Mouse (Mus musculus) C2C12 (cell line): ENCODE measurements at regions not wholly inside any gene's neighbourhood (a gene's known extent, or its start where the extent isn't known, plus 50 kb on each side); places are given as distances from the start of the nearest gene placed in this dataset.

Source experiments
- H3K27me3 ChIP-seq: one replicate; pipeline ENCODE4 v1.6.1; 2011; ENCODE audit not compliant: control insufficient read depth, insufficient read depth, insufficient read length
- H3K36me3 ChIP-seq: one replicate; pipeline ENCODE4 v1.6.1; 2011; ENCODE audit not compliant: control insufficient read depth, insufficient read depth
- H3K4me3 ChIP-seq: one replicate; pipeline ENCODE4 v1.5.1; 2011; ENCODE audit warnings: mild to moderate bottlenecking, control low read depth; ENCODE audit not compliant: poor library complexity, insufficient read depth, severe bottlenecking
- H3K79me2 ChIP-seq: one replicate; pipeline ENCODE4 v1.6.1; 2011; ENCODE audit not compliant: control insufficient read depth, insufficient read depth
- H3K79me3 ChIP-seq: one replicate; pipeline ENCODE4 v1.6.1; 2011; ENCODE audit warnings: low read depth, control low read depth
- H3ac ChIP-seq: one replicate; pipeline ENCODE3; 2011; ENCODE audit warnings: low read depth; ENCODE audit not compliant: control insufficient read depth, insufficient read length
- CEBPB ChIP-seq: IDR thresholded peaks from one replicate; pipeline ENCODE4 v1.6.1; 2011; ENCODE audit warnings: low read depth, mild to moderate bottlenecking, control low read depth, moderate library complexity
- CTCF ChIP-seq: IDR thresholded peaks from one replicate; pipeline ENCODE4 v1.5.1; 2011; ENCODE audit not compliant: control insufficient read depth, insufficient read depth, insufficient read length
- FOSL1 ChIP-seq: IDR thresholded peaks from one replicate; pipeline ENCODE4 v1.8.0; 2011; ENCODE audit warnings: mild to moderate bottlenecking, low read length; ENCODE audit not compliant: poor library complexity, insufficient read depth, severe bottlenecking
- MAX ChIP-seq: IDR thresholded peaks from one replicate; pipeline ENCODE4 v1.6.1; 2011; ENCODE audit warnings: mild to moderate bottlenecking, control low read depth
- MYOD1 ChIP-seq: IDR thresholded peaks from one replicate; pipeline ENCODE4 v1.6.1; 2011; ENCODE audit warnings: low read depth; ENCODE audit not compliant: control insufficient read depth, insufficient read length
- MYOG ChIP-seq: IDR thresholded peaks from one replicate; pipeline ENCODE4 v1.6.1; 2011; ENCODE audit not compliant: control insufficient read depth, insufficient read length; ENCODE audit errors: extremely low read depth
- USF1 ChIP-seq: IDR thresholded peaks from one replicate; pipeline ENCODE4 v1.6.1; 2011; ENCODE audit warnings: low read depth, mild to moderate bottlenecking, control low read depth, moderate library complexity

DNA sequence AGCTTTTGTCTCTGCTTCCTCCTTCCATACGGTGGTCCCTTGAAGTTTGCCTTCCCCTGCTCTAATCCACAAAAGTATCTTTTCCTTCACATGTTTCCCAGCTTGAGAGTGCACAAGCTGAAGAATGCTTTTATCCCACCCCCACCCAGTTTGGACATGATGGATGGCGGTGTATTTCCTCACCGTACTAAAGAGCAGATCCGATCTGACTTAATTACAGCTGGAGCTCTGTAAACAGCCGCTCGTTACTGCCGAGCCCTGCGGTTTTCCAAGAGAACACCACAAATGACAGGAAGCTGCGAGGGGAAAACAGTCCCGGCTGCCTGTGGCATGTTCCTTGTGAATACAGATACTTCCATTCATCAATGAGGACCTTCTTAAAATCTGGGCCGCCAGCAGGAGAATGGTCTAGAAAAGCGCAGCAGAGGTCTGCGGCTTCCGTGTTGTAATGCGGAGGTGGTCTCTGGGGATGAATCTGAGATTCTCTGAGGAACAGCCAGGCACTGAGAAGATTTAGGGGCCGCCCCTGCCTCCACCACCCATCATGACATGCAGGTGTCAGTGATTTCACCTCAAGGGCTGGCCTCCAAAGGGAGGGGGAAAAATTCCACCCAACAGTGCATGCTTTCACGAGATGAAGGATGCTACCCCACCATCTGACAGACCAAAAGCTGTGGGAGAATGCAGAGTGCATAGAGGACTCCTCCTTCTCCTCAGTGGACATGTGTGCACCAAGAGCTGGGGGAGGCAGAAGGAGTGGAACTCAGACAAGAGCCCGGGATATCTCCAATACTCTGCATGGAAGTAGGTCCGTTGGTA is 155.7 kb upstream of the Cd180 start:
- H3K27me3 ChIP-seq = no peaks in the 10 kb centered on the region

DNA sequence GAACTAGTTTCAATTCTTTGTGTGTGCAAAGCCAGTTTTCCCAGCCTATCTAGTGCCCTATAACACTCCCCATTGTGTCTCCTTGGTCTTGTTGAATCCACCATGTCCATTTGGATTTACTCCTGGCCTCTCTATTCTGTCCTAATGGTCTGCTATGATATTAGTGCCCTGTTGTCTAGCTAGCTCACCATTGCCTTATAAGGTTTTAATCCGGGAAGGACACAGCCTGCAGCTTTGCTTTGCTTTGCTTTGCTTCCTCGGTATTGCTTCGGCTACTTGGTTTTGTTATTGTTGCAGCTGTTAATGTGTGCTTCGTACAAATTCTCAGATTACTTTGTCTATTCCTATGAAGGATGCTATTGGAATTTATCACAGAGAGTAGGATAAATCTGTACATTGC is 152.9 kb upstream of the Cd180 start:
- no peak overlapping the region for H3ac ChIP-seq
- H3K27me3 ChIP-seq = no peaks in the 10 kb centered on the region
- TF ChIP-seq MAX (no peak), CEBPB (no peak), CTCF (no peak), MYOG (no peak), MYOD1 (no peak)
- no peak overlapping the region for H3K4me3 ChIP-seq
- H3K36me3 ChIP-seq = no peaks in the 10 kb centered on the region
- no peaks in the 10 kb centered on the region for H3K79me2 ChIP-seq
- H3K79me3 ChIP-seq = no peaks in the 10 kb centered on the region

More for the DNA sequence above, 155.7 kb upstream of the Cd180 start:
- no peaks in the 10 kb centered on the region for H3K36me3 ChIP-seq
- no peaks in the 10 kb centered on the region for H3K79me2 ChIP-seq
- no peak overlapping the region for H3ac ChIP-seq
- TF ChIP-seq FOSL1 = no peak
- no peak for TF ChIP-seq CEBPB
- no peak for TF ChIP-seq MYOD1
- no peak for TF ChIP-seq CTCF
- no peak for TF ChIP-seq MAX
- TF ChIP-seq MYOG = no peak
- TF ChIP-seq USF1 = no peak
- no peaks in the 10 kb centered on the region for H3K79me3 ChIP-seq
- no peak overlapping the region for H3K4me3 ChIP-seq

DNA sequence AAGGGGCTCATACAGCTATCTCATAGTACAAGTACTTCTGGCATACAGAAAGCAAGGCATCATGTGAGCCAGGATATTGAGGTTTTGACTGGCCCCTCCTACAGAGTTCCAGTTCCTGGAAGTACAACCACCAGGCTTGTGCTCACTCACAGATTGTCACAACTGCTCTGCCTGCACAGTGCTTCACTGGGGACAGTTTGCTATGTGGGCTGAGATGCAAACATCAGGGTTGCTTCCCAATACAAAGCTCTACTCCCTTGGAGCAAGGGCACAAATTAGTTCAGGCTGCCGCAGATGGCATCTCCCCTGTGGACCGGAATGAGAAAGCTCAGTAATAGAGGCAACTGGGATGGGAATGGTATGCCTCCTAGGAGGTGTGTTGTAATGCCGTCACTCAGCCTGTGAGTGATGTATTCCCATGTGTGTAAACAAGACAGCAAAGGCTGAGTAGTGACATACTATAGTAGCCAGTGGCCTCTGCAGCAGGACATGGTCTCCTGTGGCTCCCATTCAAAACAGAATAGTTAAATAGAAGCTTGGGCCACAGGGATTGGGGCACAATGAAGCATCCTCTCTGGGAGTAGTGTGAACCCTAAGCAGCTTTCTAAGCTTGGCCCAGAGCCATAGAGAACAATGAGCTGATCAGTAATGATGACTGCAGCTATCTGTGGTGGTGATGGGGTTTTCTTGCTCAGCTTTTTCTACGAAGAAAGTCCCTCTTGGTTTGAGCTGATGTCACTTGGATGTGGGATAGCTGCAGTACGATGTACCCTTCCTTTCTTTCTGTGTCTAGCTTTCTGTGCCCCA is 148.8 kb upstream of the Cd180 start:
- no peaks in the 10 kb centered on the region for H3K27me3 ChIP-seq
- TF ChIP-seq MYOD1 (no peak), FOSL1 (no peak), MYOG (no peak), CTCF (no peak), USF1 (no peak)

DNA sequence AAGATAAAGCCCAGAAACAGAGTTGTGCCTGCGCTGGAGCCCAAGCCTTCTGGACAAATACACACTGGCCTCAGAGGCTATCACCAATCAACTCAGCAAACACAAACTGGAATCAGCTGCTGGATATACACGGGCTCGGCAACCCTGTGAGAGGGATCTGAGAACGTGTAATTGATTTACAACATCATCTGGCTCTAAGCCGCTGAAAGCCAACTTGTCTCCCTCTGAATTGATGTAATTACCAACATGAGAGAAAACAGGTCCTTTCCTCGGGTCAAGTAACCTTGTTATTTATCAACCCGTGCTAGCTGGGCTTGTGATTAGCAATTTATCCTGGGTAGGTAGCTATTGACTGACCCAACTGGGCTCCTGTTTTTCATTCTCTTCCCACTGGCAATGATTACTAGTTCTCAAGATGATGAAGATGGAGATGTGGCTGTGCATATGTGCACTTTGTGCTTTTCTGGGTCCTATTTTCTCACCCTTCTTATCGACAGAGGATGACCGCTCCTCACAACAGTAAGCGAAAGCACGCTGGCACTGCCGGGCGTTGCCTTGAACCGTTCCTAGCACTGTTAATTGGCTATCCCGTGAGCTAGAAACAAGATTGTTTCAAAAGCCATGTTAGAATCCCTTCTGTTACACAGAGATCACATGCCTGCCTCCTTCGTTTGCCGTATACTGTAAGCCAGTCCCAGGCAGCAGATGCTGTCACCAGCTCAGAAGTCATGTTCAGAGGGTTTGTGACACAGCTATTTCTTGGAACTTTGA is 147.3 kb upstream of the Cd180 start:
- Histone ChIP-seq H3K27me3 (no peaks in the 10 kb centered on the region), H3K4me3 (no peak overlapping the region), H3K79me3 (no peaks in the 10 kb centered on the region), H3ac (no peak overlapping the region), H3K36me3 (no peaks in the 10 kb centered on the region), H3K79me2 (no peaks in the 10 kb centered on the region)
- TF ChIP-seq MAX = no peak

More for the DNA sequence above, 148.8 kb upstream of the Cd180 start:
- no peaks in the 10 kb centered on the region for H3K79me2 ChIP-seq
- no peaks in the 10 kb centered on the region for H3K79me3 ChIP-seq
- no peaks in the 10 kb centered on the region for H3K36me3 ChIP-seq
- H3ac ChIP-seq = no peak overlapping the region
- H3K4me3 ChIP-seq = no peak overlapping the region

DNA sequence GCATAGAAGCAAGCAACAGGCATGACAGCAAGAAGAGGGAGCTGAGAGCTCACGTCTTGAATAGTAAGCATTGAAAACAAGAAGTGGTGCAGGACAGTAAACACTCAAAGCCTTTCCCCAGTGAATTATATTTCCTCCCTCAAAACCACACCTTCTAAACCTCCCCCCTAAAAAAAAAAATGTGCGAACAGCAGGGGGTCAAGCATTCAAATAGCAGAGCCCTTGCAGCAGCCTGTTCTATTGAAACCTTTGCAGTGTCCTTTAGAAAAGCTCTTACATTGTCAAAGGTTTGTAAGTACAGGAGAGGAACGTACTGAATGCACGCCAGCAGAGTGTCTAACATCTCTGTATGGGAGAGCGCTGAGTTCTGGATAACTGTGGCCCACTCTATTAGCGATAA is 145.1 kb upstream of the Cd180 start:
- H3K4me3 ChIP-seq = no peak overlapping the region
- no peak overlapping the region for H3ac ChIP-seq
- no peaks in the 10 kb centered on the region for H3K79me2 ChIP-seq
- H3K27me3 ChIP-seq = no peaks in the 10 kb centered on the region
- no peaks in the 10 kb centered on the region for H3K79me3 ChIP-seq
- TF ChIP-seq CEBPB (no peak), USF1 (no peak), MYOD1 (no peak), MAX (no peak), FOSL1 (no peak), MYOG (no peak), CTCF (no peak)
- no peaks in the 10 kb centered on the region for H3K36me3 ChIP-seq
